Mouse (Mus musculus) midbrain, embryonic 12.5 days (tissue): Measurements from ENCODE around the gene Peg3. TPM values are rescaled to one million over a fixed set of nuclear protein-coding genes. Genes with fewer than 3 reads are reported as not detected.
A peak's percentile ranks its signal among the peaks of the same experiment; 100 is the strongest.
"Not testable (repeated sequence)": the region's sequence is repeated elsewhere in the genome, so short reads cannot be mapped to it uniquely, and the experiment has no call there.

ENCODE experiments used
- ATAC-seq: fragments of 200-750 bp; cut with Nextera tagmentation; 2 replicates; pipeline ENCODE4 v1.8.0; 2017; ENCODE audit warnings: low read depth, moderate TSS enrichment, moderate library complexity; ENCODE audit not compliant: low FRiP score
- H3K27ac ChIP-seq: fragments of 300-500 bp; sonication (generic); replicated peaks from 2 replicates; pipeline ENCODE4 v1.5.1; 2016; ENCODE audit warnings: mild to moderate bottlenecking
- H3K27me3 ChIP-seq: fragments of 300-500 bp; sonication (generic); 2 replicates; pipeline ENCODE4 v1.6.1; 2016; ENCODE audit warnings: mild to moderate bottlenecking
- H3K36me3 ChIP-seq: fragments of 300-500 bp; sonication (generic); 2 replicates; pipeline ENCODE4 v1.6.1; 2016
- H3K4me1 ChIP-seq: fragments of 300-500 bp; sonication (generic); 2 replicates; pipeline ENCODE4 v1.6.1; 2016
- H3K4me2 ChIP-seq: fragments of 300-500 bp; sonication (generic); replicated peaks from 2 replicates; pipeline ENCODE4 v1.6.1; 2016; ENCODE audit warnings: mild to moderate bottlenecking, moderate library complexity
- H3K4me3 ChIP-seq: fragments of 300-500 bp; sonication (generic); 2 replicates; pipeline ENCODE4 v1.5.1; 2016; ENCODE audit warnings: mild to moderate bottlenecking
- H3K9ac ChIP-seq: fragments of 300-500 bp; sonication (generic); replicated peaks from 2 replicates; pipeline ENCODE4 v1.6.1; 2016; ENCODE audit warnings: mild to moderate bottlenecking, moderate library complexity
- H3K9me3 ChIP-seq: fragments of 300-500 bp; sonication (generic); 2 replicates; pipeline ENCODE4 v1.6.1; 2016; ENCODE audit warnings: mild to moderate bottlenecking
- WGBS: fragments of 180-500 bp; shearing (Covaris S2); methylation state at CpG from one replicate; pipeline ENCODE4 v1.1.7; 2016; 5-methylcytosine and 5-hydroxymethylcytosine counted together
- polyA plus RNA-seq: library from polyadenylated mRNA; unstranded; fragments of >200 nt; fragmentation: Nextera tagmentation; extraction: Ambion mirVana; gene quantifications from 2 replicates; pipeline ENCODE4 v1.2.1, GENCODE M21; 2016

Peg3 gene
- 104 and 105 TPM in 2 replicates for polyA plus RNA-seq

DNA sequence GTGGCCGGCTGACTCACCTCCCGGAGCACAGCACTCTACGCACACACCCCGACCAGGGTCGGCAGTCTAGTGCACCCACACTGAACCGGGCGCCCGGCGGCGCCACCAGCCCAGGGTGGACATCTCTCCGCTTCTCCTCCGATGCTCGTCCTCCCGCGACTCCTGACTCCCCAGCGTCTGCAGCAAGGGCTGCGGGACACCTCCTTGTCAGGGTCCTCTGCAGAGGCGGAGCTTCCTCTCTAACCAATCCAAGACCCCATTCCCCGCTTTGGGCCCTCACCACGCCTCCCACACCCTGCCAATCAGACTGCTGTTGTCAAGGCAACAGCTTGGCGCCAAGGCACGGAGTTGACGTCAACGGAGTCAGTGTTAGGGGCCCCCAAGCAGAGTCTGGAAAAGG lies at the start of gene Peg3, which contains the start of gene Usp29:
Gene Peg3, minus strand, starts transcription at position 191 of the 400 bp plus-strand sequence.
Gene Usp29, plus strand, starts transcription at position 338 of the 400 bp plus-strand sequence.
- H3K4me1 ChIP-seq: no peaks in the 10 kb centered on the region
- peaks cover 26% of the 10 kb centered on the region for H3K9me3 ChIP-seq
- H3K27ac ChIP-seq: peak within 1 kb of the TSS; percentile 93
- H3K9ac ChIP-seq: peak within 1 kb of the TSS; percentile 53
- peak within 1 kb of the TSS; percentile 60 for H3K4me2 ChIP-seq
- H3K36me3 ChIP-seq: peaks cover 4% of the 10 kb centered on the region
- 49% methylated on average over 24 of the region's 24 CpGs for WGBS
- peak within 1 kb of the TSS; percentile 59 for H3K4me3 ChIP-seq
- no peaks in the 10 kb centered on the region for H3K27me3 ChIP-seq
- ATAC-seq: peak; percentile 48

DNA sequence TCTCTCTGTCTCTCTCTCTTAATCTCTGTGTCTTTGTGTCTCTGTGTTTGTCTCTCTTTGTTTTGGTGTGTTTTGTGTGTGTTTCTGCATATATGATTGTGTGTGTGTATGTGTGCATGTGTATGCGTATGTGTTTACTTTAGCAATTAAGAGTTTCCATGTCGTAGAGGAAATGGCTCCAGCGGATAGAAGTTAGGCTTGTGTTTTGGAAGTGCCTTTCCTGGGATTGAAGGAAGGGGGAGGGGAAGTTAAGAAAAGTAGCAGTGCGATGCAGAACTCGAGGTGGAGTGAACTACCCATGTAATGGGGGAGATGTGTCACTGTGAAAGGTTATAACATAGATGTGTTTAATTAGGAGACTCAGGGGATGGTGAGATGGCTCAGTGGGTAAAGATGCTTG lies 48.9 kb upstream of the Peg3 start:
- H3K36me3 ChIP-seq: no peaks in the 10 kb centered on the region
- H3K27me3 ChIP-seq: no peaks in the 10 kb centered on the region
- H3K4me1 ChIP-seq: peaks cover 12% of the 10 kb centered on the region
- no peak overlapping the region for H3K27ac ChIP-seq
- H3K4me3 ChIP-seq: no peak overlapping the region
- 83% methylated on average over 5 of the region's 5 CpGs for WGBS
- no peaks in the 10 kb centered on the region for H3K9me3 ChIP-seq
- H3K9ac ChIP-seq: no peak overlapping the region
- ATAC-seq: no peak
- no peak overlapping the region for H3K4me2 ChIP-seq

DNA sequence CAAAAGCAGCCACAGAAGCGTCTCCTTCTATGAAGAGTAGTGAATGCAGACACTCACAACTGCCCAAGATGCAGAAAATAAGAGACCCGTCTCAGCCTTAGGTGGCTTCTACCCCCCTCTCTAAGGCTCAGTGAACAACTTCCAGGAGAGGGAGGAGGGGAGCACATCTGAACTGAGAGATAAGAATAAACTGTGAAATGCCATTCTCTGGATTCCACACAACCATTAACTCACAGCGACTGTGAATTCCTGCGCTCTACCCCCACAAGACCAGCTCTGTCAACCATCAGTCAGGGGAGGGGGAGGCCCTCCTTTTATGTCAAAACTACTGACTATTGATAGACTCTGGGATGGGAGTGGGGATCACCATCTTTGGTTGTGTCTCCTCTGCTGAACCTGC lies 47.5 kb upstream of the Peg3 start:
- Histone ChIP-seq H3K36me3 (no peaks in the 10 kb centered on the region), H3K4me2 (no peak overlapping the region), H3K9me3 (no peaks in the 10 kb centered on the region), H3K27me3 (no peaks in the 10 kb centered on the region), H3K9ac (no peak overlapping the region), H3K4me3 (no peak overlapping the region), H3K27ac (peak overlapping the region; percentile 4; the same call in 1 of the 2 replicates), H3K4me1 (peaks cover 7% of the 10 kb centered on the region; the same call in 1 of the 2 replicates)
- ATAC-seq: no peak
- 74% methylated on average over 4 of the region's 4 CpGs for WGBS

DNA sequence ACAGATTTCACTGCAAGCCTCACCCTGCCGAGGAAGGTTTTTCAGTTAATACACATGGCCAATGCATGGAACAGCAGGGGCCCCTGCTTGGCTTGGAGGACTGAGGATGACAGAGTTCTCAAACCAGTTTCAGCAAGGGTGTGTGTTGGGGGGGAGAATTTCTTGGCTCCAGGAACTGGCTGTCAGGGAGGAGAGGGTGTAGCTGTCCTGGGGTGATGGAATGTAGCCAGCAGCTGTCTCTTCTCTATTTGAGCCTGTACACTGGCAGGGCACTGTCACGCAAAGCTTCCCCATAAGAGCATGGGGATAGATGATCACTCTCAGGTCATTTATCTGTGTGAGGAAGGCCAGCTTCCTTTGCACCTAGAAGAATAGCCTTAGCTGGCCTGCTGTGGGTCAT lies 46.9 kb upstream of the Peg3 start:
- no peak overlapping the region for H3K4me3 ChIP-seq
- peak overlapping the region; percentile 4 for H3K27ac ChIP-seq
- no peaks in the 10 kb centered on the region for H3K27me3 ChIP-seq
- no peak overlapping the region for H3K9ac ChIP-seq
- H3K4me1 ChIP-seq: peaks cover 6% of the 10 kb centered on the region; the same call in 1 of the 2 replicates
- H3K36me3 ChIP-seq: no peaks in the 10 kb centered on the region
- no peak overlapping the region for H3K4me2 ChIP-seq
- no peak for ATAC-seq
- no peaks in the 10 kb centered on the region for H3K9me3 ChIP-seq
- 65% methylated on average over 2 of the region's 2 CpGs for WGBS

DNA sequence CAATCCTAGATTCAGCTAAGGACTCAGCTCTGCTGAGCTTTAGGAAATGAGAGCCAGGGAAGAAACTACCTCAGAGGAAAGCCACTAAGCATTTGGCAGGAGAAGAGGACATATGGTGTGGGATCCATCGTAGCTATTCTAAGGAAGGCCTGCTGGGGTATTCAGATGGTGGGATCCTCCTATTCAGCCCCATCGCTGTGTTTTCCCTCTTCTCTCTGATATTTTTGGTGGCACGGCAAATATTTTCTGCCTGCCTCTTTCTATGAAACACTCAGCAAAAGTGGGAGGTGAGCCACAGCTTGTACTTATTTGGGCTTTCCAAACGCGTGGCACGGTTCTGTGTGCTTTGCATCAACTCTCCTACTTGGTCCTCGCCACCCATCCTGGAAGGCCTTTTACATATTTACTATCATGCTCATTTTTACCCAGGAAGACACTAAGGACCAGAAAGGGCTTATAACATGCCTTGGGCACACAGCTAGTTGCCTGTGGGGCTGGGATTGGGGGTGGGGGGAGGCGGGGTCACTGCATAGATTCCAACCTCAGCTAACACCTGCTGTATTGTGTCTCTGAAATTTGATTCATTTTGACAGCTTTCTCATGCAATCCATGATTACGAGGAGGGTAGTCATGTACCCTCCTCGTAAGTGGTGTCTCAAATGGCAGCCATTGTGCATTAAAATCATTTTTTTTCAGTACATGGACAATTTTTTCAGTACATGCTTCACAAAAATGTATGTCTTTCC lies 46.3 kb upstream of the Peg3 start:
- H3K9me3 ChIP-seq: no peaks in the 10 kb centered on the region
- H3K4me1 ChIP-seq: 0 out of 2 replicates have a peak, but pooled peaks cover 4% of the 10 kb centered on the region
- no peak overlapping the region for H3K27ac ChIP-seq
- no peak overlapping the region for H3K4me3 ChIP-seq
- WGBS: 86% methylated on average over 10 of the region's 10 CpGs
- H3K27me3 ChIP-seq: no peaks in the 10 kb centered on the region
- no peak for ATAC-seq
- no peak overlapping the region for H3K9ac ChIP-seq
- no peak overlapping the region for H3K4me2 ChIP-seq
- no peaks in the 10 kb centered on the region for H3K36me3 ChIP-seq

DNA sequence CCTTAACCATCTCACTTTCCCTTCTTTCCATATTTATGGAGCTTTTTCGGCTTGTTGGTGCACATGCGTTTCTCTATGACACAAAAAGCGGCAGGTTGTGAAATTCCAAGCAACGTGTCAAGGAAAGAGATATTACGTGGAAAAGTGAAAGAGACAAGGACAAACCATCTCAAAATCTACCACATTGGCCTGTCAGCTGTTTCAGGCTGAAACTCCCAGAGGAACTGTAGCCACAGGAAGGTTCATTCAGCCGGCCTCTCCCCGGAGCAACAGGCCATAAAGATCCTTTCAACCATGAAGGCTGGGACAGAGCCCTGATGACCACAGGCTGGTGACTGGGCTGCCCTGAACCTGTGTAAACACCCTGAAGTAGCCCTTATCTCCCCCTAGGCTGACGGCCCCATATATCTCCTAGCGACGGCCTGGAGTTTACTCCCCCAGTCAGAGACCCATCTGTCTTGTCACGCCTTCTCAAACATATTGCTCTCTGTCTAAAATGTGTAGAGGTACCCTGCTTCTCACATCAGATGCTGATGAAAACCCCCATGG lies 43.7 kb upstream of the Peg3 start:
- not testable (repeated sequence) for H3K9ac ChIP-seq, H3K27ac ChIP-seq, H3K9me3 ChIP-seq, H3K27me3 ChIP-seq, ATAC-seq, H3K4me3 ChIP-seq, H3K36me3 ChIP-seq, H3K4me2 ChIP-seq
- 60% methylated on average over 11 of the region's 11 CpGs for WGBS
- peaks cover 15% of the 10 kb centered on the region for H3K4me1 ChIP-seq

DNA sequence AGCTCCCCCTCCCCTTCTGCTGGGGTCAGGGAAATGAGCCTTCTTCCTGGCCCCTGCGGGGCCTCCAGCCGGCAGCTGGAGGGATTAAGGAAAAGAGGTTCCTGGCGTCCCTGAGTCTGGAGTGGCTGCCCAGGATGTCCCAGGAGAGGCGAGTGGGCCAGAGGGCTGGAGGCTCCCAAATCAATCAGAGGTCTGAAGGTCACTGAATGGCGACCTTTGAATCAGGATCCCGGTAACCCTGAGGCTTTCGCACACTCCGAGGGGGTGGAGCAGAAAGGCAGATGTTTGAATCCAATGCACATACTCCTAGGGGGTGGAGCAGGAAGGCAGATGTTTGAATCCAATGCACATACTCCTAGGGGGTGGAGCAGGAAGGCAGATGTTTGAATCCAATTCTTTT lies 40.1 kb upstream of the Peg3 start:
- Histone ChIP-seq H3K9ac (no peak overlapping the region), H3K36me3 (no peaks in the 10 kb centered on the region), H3K4me2 (0 out of 2 replicates have a peak overlapping the region, but pooled peaks have one; percentile 5), H3K4me1 (peaks cover 12% of the 10 kb centered on the region), H3K27ac (peak overlapping the region; percentile 25; the same call in 1 of the 2 replicates), H3K27me3 (no peaks in the 10 kb centered on the region), H3K4me3 (no peak overlapping the region), H3K9me3 (no peaks in the 10 kb centered on the region)
- 1% methylated on average over 8 of the region's 8 CpGs for WGBS
- peak; percentile 50 for ATAC-seq

DNA sequence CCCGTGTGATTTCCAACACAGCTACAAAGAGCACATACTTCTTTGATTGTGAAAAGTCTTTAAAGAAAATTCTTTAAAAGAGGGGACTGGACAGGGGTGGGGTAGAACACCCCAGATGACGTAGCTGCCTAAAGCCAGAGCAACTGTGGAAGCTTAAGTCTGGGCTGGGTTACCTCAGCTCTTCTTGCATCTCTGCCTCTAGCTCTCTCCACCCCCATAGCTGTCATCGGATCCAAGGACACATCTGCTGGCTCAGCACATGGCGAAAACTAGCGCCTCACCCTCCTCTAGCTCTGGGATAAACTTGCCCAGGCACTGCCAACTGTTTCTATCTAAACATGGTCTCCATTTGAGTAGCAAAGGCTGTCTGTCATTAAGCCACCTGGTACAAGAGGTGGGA lies 35.0 kb upstream of the Peg3 start:
- no peaks in the 10 kb centered on the region for H3K36me3 ChIP-seq
- H3K27me3 ChIP-seq: no peaks in the 10 kb centered on the region
- WGBS: 68% methylated on average over 5 of the region's 5 CpGs
- no peak overlapping the region for H3K9ac ChIP-seq
- no peak overlapping the region for H3K4me3 ChIP-seq
- H3K4me1 ChIP-seq: peaks cover 6% of the 10 kb centered on the region
- ATAC-seq: no peak
- no peak overlapping the region for H3K27ac ChIP-seq
- no peaks in the 10 kb centered on the region for H3K9me3 ChIP-seq
- H3K4me2 ChIP-seq: no peak overlapping the region

DNA sequence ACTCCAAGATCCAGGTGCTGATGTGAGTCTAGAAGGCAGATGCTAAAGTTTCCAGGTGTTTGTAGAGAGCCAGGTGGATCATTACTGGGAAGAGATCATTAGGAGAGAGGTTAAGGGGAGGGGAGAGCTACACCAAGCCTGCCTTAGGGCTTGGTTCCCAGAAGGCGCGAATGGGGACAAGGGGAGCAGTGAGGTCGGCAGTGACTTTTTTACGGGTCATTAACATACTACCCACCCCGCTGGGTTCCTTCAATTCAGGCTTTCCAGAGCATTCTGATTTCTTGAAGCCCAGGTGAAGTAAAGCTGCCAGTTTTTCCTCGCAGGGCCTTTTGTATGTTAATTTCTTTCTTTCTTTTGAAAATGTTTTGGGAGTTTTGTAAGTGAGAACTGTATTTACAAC lies 29.9 kb upstream of the Peg3 start:
- WGBS: 24% methylated on average over 6 of the region's 6 CpGs
- Histone ChIP-seq H3K27ac (no peak overlapping the region), H3K4me1 (peaks cover 4% of the 10 kb centered on the region; the same call in 1 of the 2 replicates), H3K27me3 (no peaks in the 10 kb centered on the region), H3K36me3 (no peaks in the 10 kb centered on the region), H3K9ac (no peak overlapping the region), H3K4me3 (no peak overlapping the region), H3K4me2 (no peak overlapping the region), H3K9me3 (no peaks in the 10 kb centered on the region)
- ATAC-seq: no peak

DNA sequence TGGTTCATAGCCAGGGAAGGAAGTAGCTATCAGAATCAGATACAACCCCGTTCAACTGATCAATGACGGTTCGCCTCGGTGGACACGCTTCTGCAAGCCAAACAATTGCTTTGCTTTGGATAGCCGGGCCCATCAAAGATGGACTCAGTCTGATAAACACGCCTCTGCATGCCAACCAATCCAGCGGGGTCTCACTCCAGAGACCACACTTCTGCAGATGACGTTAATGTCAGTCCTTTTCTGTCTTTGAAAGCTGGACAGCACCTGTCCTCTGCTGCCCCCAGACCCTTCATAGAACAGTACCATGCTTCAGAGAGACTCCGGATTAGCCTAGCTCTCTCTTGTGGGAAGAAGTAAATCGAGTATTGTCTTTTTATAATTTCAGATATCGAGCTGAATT lies 29.5 kb upstream of the Peg3 start:
- ATAC-seq: no peak
- Histone ChIP-seq H3K4me1 (peaks cover 4% of the 10 kb centered on the region; the same call in 1 of the 2 replicates), H3K9me3 (no peaks in the 10 kb centered on the region), H3K36me3 (no peaks in the 10 kb centered on the region), H3K27ac (no peak overlapping the region), H3K4me2 (no peak overlapping the region), H3K9ac (no peak overlapping the region), H3K4me3 (no peak overlapping the region), H3K27me3 (no peaks in the 10 kb centered on the region)
- WGBS: 74% methylated on average over 12 of the region's 12 CpGs

DNA sequence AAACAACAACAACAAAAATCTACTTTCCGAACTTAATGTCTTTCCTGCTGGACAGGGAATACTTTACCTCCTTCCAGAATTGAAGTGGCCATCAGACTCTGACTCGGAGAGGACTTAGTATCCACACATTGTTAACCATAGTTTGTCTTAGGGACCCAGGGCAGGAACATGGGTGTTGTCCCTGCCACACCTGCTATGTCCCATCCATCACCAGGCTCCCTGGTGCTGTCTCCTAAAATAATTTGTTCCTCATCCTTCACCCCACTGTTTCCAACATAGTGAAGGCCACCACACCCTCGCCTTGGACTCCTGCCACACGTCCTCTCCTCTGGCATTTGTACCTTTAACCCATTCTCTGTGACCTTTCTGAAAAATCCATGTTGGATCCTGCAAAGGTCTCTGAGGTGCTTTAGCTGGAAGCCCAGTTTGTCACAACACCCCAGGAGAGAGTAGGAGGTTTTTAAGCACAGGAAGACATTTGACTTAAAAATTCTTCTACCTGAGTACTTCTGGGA lies 26.6 kb upstream of the Peg3 start:
- H3K4me3 ChIP-seq: no peak overlapping the region

DNA sequence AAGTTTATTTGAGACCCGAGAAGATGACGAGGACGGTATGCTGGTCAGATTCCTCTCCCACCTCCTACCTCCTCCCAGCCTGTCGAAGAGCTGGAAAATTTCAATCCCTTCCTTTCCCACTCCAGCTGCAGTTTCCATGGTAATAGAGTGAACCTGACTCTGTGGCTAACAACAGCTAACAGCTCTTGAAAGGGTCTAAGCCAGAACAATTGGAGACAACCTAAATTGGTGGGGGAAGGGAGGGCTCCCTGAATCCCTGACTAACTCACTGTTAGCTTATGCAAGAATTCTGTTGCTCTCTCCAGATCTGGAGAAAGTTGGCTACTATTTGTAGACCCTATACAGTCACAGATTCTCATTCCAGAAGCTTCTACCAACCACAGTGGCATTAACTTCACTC lies 23.2 kb upstream of the Peg3 start:
- no peak overlapping the region for H3K4me3 ChIP-seq
- H3K27me3 ChIP-seq: no peaks in the 10 kb centered on the region
- no peaks in the 10 kb centered on the region for H3K9me3 ChIP-seq
- H3K4me1 ChIP-seq: peaks cover 24% of the 10 kb centered on the region
- 3% methylated on average over 4 of the region's 4 CpGs for WGBS
- H3K9ac ChIP-seq: no peak overlapping the region
- ATAC-seq: peak; percentile 88
- H3K36me3 ChIP-seq: no peaks in the 10 kb centered on the region
- H3K27ac ChIP-seq: no peak overlapping the region
- no peak overlapping the region for H3K4me2 ChIP-seq

More for the DNA sequence above, 26.6 kb upstream of the Peg3 start:
- H3K27ac ChIP-seq: no peak overlapping the region
- H3K36me3 ChIP-seq: no peaks in the 10 kb centered on the region
- H3K27me3 ChIP-seq: no peaks in the 10 kb centered on the region
- H3K9me3 ChIP-seq: no peaks in the 10 kb centered on the region
- no peak overlapping the region for H3K9ac ChIP-seq
- no peak overlapping the region for H3K4me2 ChIP-seq
- ATAC-seq: no peak
- 83% methylated on average over 4 of the region's 4 CpGs for WGBS
- peaks cover 17% of the 10 kb centered on the region for H3K4me1 ChIP-seq
